Mouse (Mus musculus) erythroblast, adult 5-6 weeks (primary cell): ENCODE data around the gene Wdr59. TPM values are rescaled to one million over a fixed set of nuclear protein-coding genes. Genes with fewer than 3 reads are reported as not detected.

Source experiments
- ATAC-seq: replicated peaks from 2 replicates; pipeline ENCODE4 v1.8.0; 2016; ENCODE audit warnings: moderate number of reproducible peaks, mild to moderate bottlenecking, moderate TSS enrichment, inconsistent platforms; ENCODE audit not compliant: poor library complexity, low FRiP score, severe bottlenecking
- total RNA-seq, 2 experiments: library from RNA; stranded (forward) in 1 of 2; stranded (reverse) in 1 of 2; fragments of 150-400 nt in 1 of 2; fragments of 200-764, 138-1000 nt in 1 of 2; gene quantifications; 2 replicates each; pipeline versions ENCODE4 v1.2.3 to v1.2.4; 2015 to 2017; ENCODE audit warnings: low replicate concordance in 2 of 2

Gene Wdr59
- total RNA-seq, 2 experiments from 2014 or later: 1.7 to 2.0 TPM

DNA sequence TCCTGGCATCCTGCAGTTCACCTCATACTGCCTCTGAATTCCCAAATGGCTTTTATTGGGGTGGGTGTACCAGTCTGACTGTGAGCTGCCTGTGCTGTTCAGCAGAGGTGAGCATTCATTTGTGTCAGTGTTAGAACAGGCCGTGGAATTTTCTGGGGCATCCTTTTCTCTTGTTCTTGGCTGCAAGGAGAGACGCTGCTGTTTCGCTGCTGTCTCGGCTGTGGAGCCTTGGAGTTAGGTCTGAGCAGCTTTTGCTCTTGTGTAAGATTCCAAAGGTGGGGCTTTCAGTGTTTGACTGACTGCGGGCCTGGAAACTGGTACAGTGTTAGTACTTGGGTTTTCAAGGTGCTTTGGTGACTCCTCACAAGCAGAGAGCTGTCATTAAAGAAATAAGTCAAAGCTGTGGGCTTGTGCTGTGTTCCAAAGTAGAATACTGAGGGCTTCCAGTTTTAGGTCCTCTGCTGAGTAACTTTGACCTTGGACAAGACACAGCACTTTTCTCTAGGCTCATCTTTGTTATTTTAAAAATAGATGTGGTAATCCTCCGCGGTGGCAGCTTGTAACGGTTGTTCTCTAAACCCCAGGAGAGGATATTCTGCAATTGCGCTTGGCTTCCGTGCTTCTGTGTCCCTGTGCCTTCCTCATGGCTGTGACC lies 17.7 kb upstream of the Wdr59 start:
- ATAC-seq: no peak

DNA sequence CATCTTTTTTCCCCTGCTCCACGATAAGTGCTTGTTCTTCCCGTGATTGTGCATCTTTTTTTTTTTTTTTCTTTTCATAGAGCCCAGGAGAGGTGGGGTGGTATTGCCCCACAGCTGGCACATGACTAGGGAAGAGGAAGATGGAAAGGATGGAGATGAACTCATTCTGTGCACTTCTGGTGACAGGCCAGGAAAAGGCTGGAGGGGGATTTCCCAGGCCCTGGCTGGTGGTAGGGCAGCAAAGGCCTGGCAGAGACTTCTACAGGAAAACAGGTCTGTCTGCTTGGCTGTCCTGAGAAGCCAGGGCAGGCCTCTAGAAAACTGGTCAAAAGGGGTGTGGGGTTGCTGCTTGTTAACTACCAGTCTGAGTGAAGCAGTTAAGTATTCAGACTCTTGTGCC lies 16.3 kb upstream of the Wdr59 start:
- ATAC-seq: no peak

DNA sequence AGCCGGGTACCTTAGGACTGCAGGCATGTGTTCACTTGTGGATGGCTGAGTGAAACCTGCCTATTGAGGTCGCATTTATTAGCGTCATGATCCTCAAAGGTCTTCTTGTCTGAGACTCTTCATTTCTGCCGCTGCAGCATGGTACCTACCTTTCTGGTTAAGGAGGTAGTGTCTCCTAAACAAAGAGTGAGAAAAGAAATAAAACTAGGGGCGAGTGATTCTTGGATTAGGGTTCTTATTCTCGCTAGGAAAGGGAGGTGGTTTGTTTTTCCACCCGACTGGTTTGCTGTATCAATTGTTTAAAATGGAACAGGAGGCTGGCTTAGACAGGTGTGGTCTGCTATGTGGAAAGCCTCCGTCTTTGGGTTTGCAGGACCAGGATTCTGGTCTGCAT lies 15.9 kb upstream of the Wdr59 start:
- no peak for ATAC-seq

DNA sequence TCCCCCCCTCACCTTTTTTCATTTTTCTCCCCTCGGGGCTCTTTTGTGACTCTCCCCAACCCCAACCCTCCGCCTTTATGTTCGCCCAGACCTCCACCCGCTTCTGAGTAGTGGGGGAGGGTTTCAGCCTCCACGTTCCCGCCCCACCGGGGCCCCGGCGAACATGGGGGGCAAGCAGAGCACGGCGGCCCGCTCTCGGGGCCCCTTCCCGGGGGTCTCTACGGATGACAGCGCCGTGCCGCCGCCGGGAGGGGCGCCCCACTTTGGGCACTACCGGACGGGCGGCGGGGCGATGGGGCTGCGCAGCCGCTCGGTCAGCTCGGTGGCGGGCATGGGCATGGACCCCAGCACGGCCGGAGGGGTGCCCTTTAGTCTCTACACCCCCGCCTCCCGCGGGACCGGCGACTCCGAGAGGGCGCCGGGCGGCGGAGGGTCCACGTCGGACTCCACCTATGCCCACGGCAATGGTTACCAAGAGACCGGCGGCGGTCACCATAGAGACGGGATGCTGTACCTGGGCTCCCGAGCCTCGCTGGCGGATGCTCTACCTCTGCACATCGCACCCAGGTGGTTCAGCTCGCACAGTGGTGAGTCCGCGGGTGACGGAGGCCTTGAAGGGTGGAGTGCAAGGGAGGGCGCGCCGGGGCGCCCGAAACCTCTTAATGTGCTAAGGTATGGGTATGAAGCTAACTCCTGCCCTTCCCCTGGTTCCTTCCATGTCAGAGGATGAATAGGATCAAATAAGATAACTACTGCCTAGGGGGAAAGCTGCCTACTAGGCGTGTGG lies 15.3 kb upstream of the Wdr59 start:
- peak; percentile 62 for ATAC-seq

DNA sequence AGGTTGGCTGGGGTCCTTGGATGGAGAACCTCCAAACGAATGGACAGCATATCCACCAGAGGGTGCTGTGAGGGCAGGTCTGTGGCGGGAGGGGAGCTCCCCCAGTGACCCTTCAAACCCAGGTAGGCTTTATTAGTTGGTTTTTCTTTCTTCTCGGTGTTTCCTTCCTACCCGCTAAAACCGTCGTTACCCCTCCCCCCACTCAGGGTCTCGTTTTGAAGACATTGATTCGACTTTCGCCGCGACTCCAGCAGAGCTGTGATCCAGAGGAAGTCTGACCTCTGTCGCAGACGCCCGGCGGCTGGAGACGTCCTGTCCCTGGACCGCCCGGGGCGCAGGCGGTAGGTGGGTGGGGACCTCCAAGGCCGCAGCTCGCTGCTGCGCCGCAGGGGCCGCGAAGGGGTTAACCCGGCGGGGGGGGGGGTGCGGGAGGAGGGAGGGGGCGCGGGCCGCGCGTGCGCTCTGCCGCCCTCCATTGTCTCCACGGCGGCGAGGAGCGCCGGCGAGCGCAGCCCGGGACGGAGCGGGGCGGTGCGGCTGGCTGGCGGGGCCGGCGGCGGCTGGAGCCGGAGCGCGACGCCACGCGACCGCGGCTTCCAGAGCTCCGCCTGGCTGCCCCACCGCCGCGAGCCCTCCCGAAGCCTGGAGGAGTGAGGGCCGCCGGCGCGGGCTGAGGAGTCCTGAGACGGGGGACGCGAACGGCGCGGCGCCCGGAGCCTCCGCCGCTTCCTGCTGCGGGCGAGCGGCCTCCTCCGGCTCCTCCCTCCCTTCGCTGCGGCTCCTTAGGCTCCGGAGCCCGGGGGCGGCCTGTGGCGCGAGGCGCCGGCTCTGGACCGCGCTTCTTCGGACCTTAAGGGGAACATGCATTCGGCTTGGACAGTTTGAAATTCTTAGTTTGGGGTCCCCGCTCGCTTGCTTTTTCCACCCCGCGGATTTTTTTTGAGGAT lies 14.4 kb upstream of the Wdr59 start, which contains the start of gene Znrf1:
Gene Znrf1 (plus strand): TSS at position 67 of the 947 bp plus-strand sequence.
- peak; percentile 72 for ATAC-seq

DNA sequence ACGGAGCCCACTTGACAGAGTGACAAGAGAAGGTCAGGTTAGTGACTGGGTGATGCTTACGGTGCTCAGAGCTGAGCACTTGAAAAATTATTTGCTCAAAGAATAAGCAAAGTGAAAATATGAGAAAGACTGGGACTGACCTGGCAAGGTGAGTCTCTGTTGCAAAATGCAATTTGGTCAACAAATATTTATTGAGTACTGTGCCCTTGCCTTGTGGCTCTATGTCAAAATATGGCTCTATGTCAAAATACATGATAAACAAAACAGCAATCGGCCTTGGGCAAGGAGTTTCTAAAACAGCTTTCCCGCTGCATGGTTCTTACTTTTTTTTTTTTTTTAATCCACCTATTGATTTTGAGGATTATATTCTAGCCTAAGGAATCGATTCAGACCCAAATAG lies 13.6 kb upstream of the Wdr59 start:
- no peak for ATAC-seq

DNA sequence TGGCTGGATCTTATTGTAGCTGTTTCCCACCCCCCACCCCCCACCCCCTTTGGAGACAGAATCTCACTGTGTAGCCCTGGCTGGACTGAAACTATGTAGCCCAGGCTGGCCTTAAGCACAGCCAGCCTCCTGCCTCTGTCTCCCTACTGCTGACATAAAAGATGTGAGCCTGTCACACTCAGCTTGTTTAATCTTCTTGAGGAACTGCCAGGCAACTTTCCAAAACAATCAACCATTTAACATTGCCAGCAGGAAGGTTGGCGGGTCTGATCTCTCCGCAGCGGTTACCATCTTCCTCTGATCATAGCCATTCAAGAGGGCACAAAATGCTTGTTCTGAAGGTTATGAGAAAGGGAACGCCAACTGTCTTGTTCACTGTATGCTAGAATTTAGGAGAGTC lies 11.6 kb upstream of the Wdr59 start:
- ATAC-seq: no peak

DNA sequence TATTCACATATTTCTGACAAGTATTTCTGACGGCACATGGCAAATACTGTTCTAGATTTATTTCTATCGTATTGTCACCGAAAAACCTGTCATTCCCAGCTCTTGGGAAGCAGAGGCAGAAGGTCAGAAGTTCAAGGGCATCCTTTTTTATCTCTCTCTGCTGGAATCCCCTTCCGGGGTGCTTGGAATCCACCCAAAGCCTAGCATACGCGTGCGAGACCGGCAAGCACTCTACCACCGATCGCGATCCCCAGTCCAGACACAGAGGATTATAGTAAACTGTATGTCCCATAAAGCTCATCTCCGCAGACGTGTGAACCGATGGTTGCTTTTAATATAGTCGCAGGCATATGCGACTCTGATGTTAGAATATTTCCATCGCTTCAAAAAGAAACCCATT lies 9.7 kb upstream of the Wdr59 start:
- ATAC-seq: no peak

DNA sequence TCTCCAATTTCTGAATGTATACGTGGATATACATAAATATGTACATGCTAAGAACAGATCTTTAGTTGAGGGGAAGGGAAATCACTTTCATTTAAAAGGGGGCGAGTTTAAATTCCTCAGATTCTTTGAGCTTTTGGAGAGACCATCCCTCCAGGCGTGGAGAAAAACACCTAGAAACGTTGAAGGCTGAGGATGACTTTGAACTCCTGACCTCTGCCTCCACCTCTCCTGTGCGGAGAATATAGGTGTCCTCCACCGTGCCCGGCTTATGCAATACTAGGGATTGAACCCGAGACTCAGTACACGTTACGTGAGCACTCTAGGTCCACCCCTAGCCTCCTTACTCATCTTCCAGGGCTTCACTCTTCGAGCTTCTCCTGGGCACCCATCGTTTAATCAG lies 9.3 kb upstream of the Wdr59 start:
- no peak for ATAC-seq

DNA sequence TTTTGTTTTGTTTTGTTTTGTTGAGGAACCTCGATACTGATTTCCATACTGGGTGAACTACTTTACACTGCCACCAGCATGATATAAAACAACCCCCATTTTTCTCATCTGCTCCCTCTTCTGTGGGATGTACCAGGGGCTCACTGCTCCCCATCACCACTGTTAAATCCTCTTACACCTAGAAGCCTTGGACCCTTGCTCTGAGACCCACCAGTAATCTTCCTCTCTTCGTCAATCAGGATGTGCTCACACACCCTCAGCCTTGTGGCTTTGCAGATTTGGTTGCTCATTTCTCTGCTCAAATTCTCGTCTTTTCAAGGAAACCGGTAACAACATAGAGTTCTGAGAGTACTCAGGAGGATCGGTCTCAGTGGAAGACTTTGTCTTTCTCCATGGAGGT lies 6.2 kb upstream of the Wdr59 start:
- no peak for ATAC-seq

DNA sequence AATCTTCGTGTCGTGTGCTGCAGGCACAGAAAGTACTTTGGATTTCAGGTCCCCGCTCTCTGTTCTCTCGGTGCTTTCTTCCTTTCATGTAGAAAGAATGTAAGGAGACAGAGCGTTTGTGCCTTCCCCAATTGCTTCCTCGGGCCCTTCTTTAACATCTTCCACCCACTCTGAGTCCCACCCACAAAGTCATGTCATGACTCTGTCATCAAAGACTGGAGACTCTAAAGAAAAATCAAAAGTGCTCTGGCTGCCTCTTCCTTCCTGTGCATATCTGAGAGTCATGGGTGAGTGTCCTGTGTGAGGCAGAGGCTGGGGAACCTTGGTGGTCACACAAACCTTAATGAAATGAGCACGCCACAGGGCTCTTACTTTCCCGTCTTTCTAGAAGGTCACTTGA lies 5.3 kb upstream of the Wdr59 start:
- no peak for ATAC-seq

DNA sequence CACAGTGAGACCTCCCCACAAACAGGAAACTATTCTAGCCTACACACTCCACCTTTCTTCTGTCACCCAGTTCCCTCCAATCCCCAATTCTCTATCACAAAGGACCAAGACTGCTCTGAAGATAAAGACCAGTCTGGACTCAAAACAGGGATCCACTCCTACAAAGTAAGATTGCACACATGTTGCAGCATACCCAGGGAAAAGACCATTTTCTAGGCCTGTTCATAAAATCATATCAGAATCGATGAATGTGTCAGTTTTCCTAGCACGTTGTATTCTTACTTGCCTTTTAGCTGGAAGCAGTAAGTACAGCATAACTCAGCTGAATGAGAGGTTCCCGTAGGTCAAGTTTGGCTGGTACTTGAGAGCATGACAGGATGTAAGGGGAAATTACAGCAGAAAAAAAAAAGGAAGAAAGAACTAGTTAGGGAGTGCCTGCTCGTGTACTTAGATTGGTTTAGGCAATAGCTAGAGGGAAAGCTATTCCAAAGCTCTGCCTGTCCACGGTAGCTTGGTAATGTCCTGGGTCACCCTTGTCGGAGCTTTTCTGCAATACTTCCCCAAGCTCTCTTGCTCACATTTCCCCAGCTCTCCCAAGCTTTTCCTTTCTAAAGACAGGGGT lies 4.6 kb upstream of the Wdr59 start:
- no peak for ATAC-seq

DNA sequence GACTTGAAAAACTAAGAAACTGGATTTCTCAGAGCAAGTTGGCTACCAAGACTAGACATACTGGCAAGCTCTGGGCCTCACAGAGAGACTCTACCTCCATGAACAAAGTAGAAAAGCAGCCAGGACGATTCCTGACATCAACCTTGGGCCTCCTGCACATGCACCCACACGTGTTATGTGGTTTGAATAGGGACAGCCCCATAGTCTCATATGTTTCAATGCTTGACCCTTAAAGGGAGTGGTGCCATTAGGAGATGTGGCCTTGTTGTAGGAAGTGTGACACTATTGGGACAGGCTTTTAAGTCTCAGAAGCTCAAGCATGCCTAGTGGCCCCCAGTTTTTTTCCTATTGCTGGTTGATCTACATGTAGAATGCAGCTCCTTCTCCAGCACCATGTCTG lies 4.4 kb downstream of the Wdr59 start:
- ATAC-seq: no peak

DNA sequence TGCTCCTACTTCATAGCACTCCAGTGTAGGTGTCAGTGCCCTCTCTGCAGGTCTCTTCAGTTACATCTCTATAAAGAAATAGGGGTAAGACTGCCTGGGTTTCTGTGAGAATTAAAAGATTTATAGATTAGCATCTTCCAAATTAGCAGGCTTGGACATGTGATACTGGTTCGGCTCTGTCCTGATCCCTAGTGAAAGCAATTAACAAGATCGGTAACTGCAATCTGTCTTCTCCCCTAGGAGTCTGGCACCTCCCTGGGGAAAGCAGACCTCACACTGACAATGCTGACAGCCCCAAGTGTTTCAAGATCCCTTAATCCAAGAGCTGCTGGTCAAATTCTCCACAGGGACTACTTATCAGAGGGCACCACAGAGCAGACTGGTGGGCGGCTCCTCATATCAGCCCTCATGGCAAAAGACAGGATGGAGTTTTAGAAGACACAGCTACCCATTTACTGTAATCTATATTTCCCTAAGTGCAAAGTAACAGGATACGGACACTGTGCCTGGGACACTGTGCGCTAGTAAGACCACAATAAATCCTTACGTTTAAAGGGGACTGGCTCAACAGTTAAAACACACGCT lies 5.3 kb downstream of the Wdr59 start:
- ATAC-seq: peak; percentile 81

DNA sequence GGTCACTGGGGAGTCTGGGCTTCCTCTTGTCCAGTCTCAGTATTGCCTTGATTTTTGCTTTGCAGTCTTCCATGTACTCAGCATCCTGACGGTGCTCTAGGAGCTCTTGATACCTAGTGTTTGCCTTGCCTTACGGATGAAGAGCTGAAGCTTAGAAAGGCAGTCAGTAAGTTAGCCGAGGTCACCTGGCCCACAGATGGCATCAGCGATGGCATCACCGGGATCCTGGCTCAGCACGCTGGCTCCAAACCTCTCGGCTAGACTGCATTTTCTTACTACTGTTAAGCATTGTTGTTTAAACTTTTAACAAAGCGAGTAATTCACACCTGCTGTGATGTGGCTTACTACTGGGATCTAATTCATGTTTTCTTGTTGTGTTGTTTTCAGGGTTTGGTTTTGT lies 8.4 kb downstream of the Wdr59 start:
- no peak for ATAC-seq

DNA sequence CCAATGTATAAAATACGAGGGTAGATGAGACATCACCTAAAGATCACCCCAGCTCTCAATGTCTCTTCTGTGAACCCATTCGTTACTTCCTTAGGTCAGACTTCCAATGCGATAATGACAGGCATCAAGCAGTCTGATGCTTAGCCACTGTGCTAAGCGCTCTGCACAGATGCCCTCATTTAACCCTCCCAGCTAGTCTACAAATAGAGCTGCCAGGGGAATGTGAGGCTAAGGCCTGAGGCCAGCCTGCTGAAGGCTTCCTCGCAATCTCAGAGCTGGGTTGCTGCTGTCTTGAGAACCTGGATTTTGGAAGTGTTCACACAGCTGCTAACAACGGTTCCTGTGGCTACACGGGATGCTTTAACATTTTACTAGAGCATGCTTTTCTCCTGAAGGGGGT lies 9.0 kb downstream of the Wdr59 start:
- ATAC-seq: no peak

DNA sequence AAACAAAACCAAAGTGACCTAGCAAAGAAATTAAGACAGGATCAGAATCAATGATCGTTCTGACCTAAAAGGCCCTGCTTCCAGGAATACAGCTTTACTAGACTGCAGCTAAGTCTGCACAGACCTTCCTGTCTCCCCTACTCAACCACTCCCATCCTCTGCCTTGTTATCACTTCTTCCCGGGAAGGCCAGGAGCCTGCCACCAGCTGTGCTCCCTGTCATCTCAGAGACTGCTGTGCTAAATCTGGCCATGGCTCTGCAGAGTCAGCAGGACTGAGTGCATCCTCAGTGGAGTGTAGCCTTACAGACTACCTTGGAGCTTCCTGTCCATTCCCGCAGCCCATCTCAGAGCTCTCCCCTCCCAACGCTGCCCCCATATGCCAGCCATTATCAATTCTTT lies 11.5 kb downstream of the Wdr59 start:
- no peak for ATAC-seq

DNA sequence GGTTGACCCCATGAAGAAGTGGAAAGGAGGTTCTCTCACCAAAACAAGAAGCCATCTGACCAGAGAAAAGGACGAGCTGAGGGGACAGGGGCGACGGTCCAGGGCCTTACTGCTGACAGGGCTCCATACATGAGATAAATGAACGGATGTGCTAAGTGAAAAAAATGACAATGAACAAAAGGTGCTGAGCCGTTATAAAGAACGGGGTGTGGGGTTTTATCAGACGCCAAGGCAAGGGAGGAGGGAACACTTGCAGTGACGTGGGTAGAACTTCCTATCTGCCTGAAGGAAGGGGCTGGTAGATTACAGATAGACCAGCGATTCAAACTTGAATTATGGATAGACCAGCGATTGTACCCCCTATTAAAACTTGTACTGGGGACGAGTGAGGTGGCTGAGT lies 12.6 kb downstream of the Wdr59 start:
- ATAC-seq: no peak

DNA sequence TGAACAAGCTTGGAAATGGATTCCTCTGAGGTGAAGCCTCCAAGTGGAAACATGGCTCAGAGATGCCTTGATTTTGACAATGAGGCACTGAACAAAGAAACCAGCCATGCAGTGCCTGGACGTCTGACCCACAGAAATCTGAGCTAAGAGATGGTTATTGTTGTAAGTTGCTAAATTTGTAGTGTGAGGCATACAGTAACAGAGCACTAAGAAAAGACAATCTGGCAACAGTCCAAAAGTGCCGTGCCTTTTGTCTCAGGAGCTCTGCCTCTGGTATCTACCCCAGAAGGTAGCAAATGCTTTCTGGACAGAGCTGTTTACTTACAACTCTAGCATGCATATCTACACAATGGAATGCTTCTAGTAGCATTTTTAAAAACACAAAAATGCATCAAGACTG lies 13.3 kb downstream of the Wdr59 start:
- ATAC-seq: no peak
